Mouse (Mus musculus) adrenal gland, adult (tissue): Measurements from ENCODE around the gene Map3k1.
"Not testable (repeated sequence)": the region's sequence is repeated elsewhere in the genome, so short reads cannot be mapped to it uniquely, and the experiment has no call there.

ENCODE experiments used
- DNase-seq, 2 experiments: peaks; one replicate each; pipeline ENCODE4 v3.0.0; 2022 to 2023; ENCODE audit warnings: low spot score in 1 of 2; ENCODE audit not compliant: inconsistent age in 2 of 2

Gene Map3k1

GRCm38 (mm10) chr13:111745216-111745615, 63.6 kb downstream of the Map3k1 start:
- DNase-seq = no peak

- DNase-seq = peak in 1 of 2 experiments; percentile 42
Measured at GRCm38 (mm10) chr13:111744233-111745000, 64.4 kb downstream of the Map3k1 start.

GRCm38 (mm10) chr13:111741991-111742615, 66.7 kb downstream of the Map3k1 start:
- DNase-seq = peak in 1 of 2 experiments; percentile 84

GRCm38 (mm10) chr13:111741204-111741990, 67.4 kb downstream of the Map3k1 start:
- DNase-seq = no peak

- no peak for DNase-seq
Measured at GRCm38 (mm10) chr13:111726898-111727297, 81.9 kb downstream of the Map3k1 start.

GRCm38 (mm10) chr13:111725165-111726077, 83.4 kb downstream of the Map3k1 start:
- DNase-seq = peak; percentile 98 to 99

- DNase-seq = no peak
Measured at GRCm38 (mm10) chr13:111724811-111725164, 84.0 kb downstream of the Map3k1 start.

GRCm38 (mm10) chr13:111719726-111720125, 89.1 kb downstream of the Map3k1 start:
- DNase-seq = no peak

- peak in 1 of 2 experiments; percentile 74 for DNase-seq
Measured at GRCm38 (mm10) chr13:111710531-111710930, 98.3 kb downstream of the Map3k1 start.

GRCm38 (mm10) chr13:111703952-111704351, 104.8 kb downstream of the Map3k1 start:
- DNase-seq = not testable (repeated sequence)

DNA sequence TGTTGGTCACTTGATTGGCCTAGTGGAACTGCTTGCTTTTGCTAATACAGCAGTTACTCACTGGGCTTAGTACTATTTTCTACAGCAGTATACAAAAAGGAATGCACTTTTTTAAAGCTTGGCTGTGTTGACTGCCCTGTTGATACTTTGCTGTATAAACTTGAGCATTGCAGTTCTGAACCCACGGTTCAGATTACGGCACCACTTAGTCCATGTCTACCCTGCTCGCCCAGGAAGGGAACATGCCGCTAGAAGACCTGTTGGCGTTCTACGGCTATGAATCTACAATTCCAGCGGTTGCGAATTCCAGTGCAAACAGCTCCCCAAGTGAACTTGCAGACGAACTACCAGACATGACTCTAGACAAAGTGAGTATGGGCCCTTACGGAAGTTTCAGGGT, 105.4 kb downstream of the Map3k1 start:
- DNase-seq = no peak
